Mouse (Mus musculus): ENCODE data around the gene Olfr1385.
"Not testable (repeated sequence)": the region's sequence is repeated elsewhere in the genome, so short reads cannot be mapped to it uniquely, and the experiment has no call there.

Olfr1385 gene

DNA sequence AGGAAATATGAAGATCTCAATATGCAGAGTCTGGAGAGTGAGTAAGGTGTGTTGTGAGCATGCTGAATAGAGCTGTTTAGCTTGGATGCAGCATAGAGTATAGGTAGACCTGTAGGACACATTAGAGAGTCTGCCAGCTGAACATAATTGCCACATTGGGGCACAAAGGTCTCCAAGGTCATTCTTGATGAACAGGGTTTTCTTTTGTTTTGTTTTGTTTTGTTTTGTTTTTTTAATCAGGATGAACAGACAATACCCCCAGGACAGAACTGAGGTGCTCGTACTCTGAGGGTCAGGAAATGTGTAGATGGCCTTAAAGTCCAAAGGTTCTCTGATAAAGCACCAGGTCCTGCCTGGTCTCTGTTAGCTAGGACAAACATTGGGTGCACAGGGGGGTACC, at the start of gene Olfr1385:
Olfr1385 (plus strand) TSS at position 301 of the 400 bp plus-strand sequence.
- DNase-seq, result not testable (repeated sequence)

GRCm38 (mm10) chr11:49455043-49455442, 33.8 kb upstream of the Olfr1385 start, which contains the start of gene Olfr1387:
Gene Olfr1387 (plus strand): TSS chr11:49455343.
- no peak for DNase-seq

DNA sequence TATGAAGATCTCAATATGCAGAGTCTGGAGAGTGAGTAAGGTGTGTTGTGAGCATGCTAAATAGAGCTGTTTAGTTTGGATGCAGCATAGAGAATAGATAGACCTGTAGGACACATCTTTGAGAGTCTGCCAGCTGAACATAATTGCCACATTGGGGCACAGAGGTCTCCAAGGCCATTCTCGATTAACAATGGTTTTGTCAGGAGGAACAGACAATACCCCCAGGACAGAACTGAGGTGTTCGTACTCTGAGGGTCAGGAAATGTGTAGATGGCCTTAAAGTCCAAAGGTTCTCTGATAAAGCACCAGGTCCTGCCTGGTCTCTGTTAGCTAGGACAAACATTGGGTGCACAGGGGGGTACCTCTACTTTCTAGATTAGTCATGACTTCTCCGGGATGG, 24.1 kb upstream of the Olfr1385 start, which contains the start of gene Olfr1386:
Olfr1386 (plus strand) TSS at position 301 of the 400 bp plus-strand sequence.
- DNase-seq, result not testable (repeated sequence)

DNA sequence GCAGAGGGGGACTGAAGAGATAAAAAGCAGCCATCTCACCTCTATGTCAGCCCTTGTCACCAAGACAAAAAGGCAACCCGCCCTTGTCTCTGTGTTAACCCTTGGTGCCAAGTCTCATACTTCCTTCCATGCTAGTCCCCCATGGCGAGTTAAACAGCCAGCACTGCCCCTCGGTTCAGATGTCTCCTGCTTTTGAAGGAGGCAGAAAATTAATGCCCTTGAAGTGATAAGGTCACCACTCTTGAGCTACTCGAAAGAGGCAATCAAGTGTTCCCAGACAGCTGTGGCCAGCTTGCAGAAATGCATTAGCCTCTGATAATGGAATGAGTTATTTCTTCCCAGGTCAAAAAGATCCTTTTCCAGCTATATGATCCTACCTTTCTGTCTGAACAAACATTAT, 2.9 kb upstream of the Olfr1385 start:
- DNase-seq, result no peak

- DNase-seq, result no peak
Measured at GRCm38 (mm10) chr11:49518086-49518485, 29.2 kb downstream of the Olfr1385 start.

GRCm38 (mm10) chr11:49519348-49519747, 30.5 kb downstream of the Olfr1385 start, which contains the start of gene Olfr1383:
Gene Olfr1383 (plus strand): TSS chr11:49519648.
- DNase-seq, result no peak

DNA sequence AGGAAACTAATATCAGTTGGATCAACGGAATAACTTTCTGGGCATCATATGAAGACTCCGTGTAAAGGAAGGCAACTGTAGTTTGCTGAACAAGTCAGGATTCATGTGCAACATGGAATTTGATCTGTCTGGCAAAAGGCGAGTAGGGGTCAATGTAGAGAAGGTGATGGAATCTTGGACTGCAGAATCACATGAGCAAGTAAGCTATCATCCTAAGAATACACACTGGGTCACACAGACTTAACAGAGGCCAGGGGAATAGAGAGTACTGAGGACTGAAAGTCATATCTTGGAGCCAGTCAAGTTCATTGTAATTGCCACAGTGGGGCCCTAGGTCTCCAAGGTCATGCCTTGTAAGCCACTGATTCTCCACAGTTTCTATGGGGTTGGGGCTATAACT, 39.1 kb downstream of the Olfr1385 start, which contains the start of gene Olfr1382:
Olfr1382 (plus strand) TSS at position 301 of the 400 bp plus-strand sequence.
- no peak for DNase-seq

GRCm38 (mm10) chr11:49532761-49533160, 43.9 kb downstream of the Olfr1385 start:
- no peak for DNase-seq

DNA sequence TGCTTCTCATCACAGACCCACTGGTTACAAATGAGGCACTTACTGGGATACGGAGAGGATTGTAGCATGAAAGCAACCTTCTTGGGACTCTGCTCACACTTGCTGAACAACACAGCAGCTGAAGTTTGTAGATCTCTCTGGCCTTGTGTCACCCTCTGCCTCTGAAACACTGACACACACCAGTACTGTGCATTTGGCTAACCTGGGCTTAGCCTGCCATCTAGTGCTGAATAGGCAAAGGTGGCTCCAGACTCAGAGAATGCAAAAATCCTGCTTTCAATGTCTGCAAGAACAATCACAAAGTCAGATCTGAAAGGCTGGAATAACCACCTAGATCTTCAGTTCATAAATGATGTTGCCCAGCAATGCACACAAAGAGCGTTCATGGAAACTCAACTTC, 47.8 kb downstream of the Olfr1385 start:
- DNase-seq, result not testable (repeated sequence)

DNA sequence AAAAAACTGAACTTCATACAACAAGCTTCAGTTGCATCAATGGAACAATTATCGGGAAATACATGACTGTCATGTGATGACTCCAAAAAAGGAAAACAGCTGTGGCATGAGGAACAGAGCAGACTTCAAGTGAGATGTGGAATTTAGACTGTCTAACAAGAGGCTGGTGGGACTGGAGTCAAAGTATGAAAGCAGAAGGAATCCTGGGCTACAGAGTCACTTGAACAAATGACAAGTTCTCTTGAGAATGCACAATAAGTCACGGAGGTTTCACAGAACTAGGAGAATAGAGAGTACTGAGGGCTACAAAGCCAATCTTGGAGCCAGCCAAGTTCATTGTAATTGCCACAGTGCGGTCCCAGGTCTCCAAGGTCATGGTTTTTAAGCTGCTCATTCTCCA, 54.3 kb downstream of the Olfr1385 start, which contains the start of gene Olfr1381:
Olfr1381 (plus strand) TSS at position 301 of the 400 bp plus-strand sequence.
- DNase-seq, result not testable (repeated sequence)

Data from lung, postnatal 14 days (tissue).